Mouse (Mus musculus) heart, embryonic 14.5 days (tissue): ENCODE data around the gene Mvb12a. TPM values are rescaled to one million over a fixed set of nuclear protein-coding genes. Genes with fewer than 3 reads are reported as not detected.
"Not testable (repeated sequence)": the region's sequence is repeated elsewhere in the genome, so short reads cannot be mapped to it uniquely, and the experiment has no call there.

Experiments
- ATAC-seq: fragments of 200-750 bp; cut with Nextera tagmentation; 2 replicates; pipeline ENCODE4 v1.8.0; 2017; ENCODE audit warnings: low read depth, moderate TSS enrichment; ENCODE audit not compliant: insufficient number of reproducible peaks, insufficient read depth, low FRiP score
- H3K27ac ChIP-seq, 2 experiments: fragments of 200-500 bp in 1 of 2; fragments of 300-500 bp in 1 of 2; sonication (generic) in 1 of 2; replicated peaks in 1 of 2; 2 replicates each; pipeline ENCODE4 v1.5.1; 2012 to 2014; ENCODE audit warnings: low read depth in 2 of 2, low read length in 2 of 2, control low read depth in 1 of 2, mild to moderate bottlenecking in 1 of 2, mixed read lengths in 1 of 2; ENCODE audit not compliant: control insufficient read depth in 1 of 2, insufficient read depth in 1 of 2
- H3K27me3 ChIP-seq: fragments of 300-500 bp; sonication (generic); 2 replicates; pipeline ENCODE4 v1.6.1; 2014; ENCODE audit warnings: mild to moderate bottlenecking, low read length, control low read depth; ENCODE audit not compliant: control insufficient read depth, insufficient read depth
- H3K36me3 ChIP-seq: fragments of 300-500 bp; sonication (generic); 2 replicates; pipeline ENCODE4 v1.6.1; 2014; ENCODE audit warnings: mild to moderate bottlenecking, control low read depth, low read length, mixed read lengths; ENCODE audit not compliant: control insufficient read depth, insufficient read depth
- H3K4me1 ChIP-seq, 2 experiments: fragments of 200-500 bp in 1 of 2; fragments of 300-500 bp in 1 of 2; sonication (generic) in 1 of 2; 2 replicates each; pipeline ENCODE4 v1.6.1; 2012 to 2014; ENCODE audit warnings: low read length in 2 of 2, control low read depth in 1 of 2, mixed read lengths in 1 of 2; ENCODE audit not compliant: control insufficient read depth in 2 of 2, insufficient read depth in 2 of 2
- H3K4me2 ChIP-seq: fragments of 300-500 bp; sonication (generic); 2 replicates; pipeline ENCODE4 v1.6.1; 2014; ENCODE audit warnings: mild to moderate bottlenecking, low read length
- H3K4me3 ChIP-seq, 2 experiments: fragments of 200-500 bp in 1 of 2; fragments of 300-500 bp in 1 of 2; sonication (generic) in 1 of 2; 2 replicates each; pipeline ENCODE4 v1.5.1; 2012 to 2014; ENCODE audit warnings: low read length in 2 of 2, mild to moderate bottlenecking in 2 of 2, control low read depth in 1 of 2, low read depth in 1 of 2, moderate library complexity in 1 of 2; ENCODE audit not compliant: control insufficient read depth in 1 of 2, insufficient read depth in 1 of 2
- H3K9ac ChIP-seq: fragments of 300-500 bp; sonication (generic); 2 replicates; pipeline ENCODE4 v1.6.1; 2014; ENCODE audit warnings: mild to moderate bottlenecking, low read length
- H3K9me3 ChIP-seq: fragments of 300-500 bp; sonication (generic); 2 replicates; pipeline ENCODE4 v1.6.1; 2016; ENCODE audit warnings: low read length, control low read depth; ENCODE audit not compliant: control insufficient read depth
- WGBS: fragments of 180-500 bp; shearing (Covaris S2); extraction: QIAGEN DNeasy Blood & Tissue Kit; methylation state at CpG from one replicate; pipeline ENCODE4 v1.1.7; 2014; 5-methylcytosine and 5-hydroxymethylcytosine counted together
- polyA plus RNA-seq: library from polyadenylated mRNA; unstranded; fragments of >200 nt; fragmentation: Nextera tagmentation; extraction: Ambion mirVana; gene quantifications from 2 replicates; pipeline ENCODE4 v1.2.1, GENCODE M21; 2014

Mvb12a gene
- polyA plus RNA-seq, 1 experiment from 2014 or later = 64.0 TPM

- no peak overlapping the region for H3K9ac ChIP-seq
- H3K4me2 ChIP-seq = no peak overlapping the region
- WGBS = 74% methylated on average over 5 of the region's 5 CpGs
- no peak overlapping the region for H3K4me3 ChIP-seq
- peaks cover 11% of the 10 kb centered on the region for H3K27me3 ChIP-seq
- ATAC-seq = no peak
- H3K36me3 ChIP-seq = no peaks in the 10 kb centered on the region
- H3K4me1 ChIP-seq = peaks cover 0 to 6% of the 10 kb centered on the region in 2 experiments; a peak in 1 of 4 replicates
- no peak overlapping the region for H3K27ac ChIP-seq
- H3K9me3 ChIP-seq = no peaks in the 10 kb centered on the region
These were observed 27.7 kb upstream of the Mvb12a start for GRCm38 (mm10) chr8:71515043-71515442.

GRCm38 (mm10) chr8:71516786-71517185 is 25.9 kb upstream of the Mvb12a start:
- H3K9me3 ChIP-seq = no peaks in the 10 kb centered on the region
- H3K27ac ChIP-seq = no peak overlapping the region
- no peak overlapping the region for H3K4me2 ChIP-seq
- no peaks in the 10 kb centered on the region for H3K36me3 ChIP-seq
- no peaks in the 10 kb centered on the region; the same call in 1 of the 2 replicates for H3K27me3 ChIP-seq
- ATAC-seq = no peak
- peaks cover 0 to 5% of the 10 kb centered on the region in 2 experiments; a peak in 1 of 4 replicates for H3K4me1 ChIP-seq
- H3K9ac ChIP-seq = no peak overlapping the region
- 20% methylated on average over 6 of the region's 6 CpGs for WGBS
- no peak overlapping the region for H3K4me3 ChIP-seq

GRCm38 (mm10) chr8:71519037-71519825 is 23.5 kb upstream of the Mvb12a start:
- H3K4me1 ChIP-seq, H3K4me3 ChIP-seq, H3K36me3 ChIP-seq, H3K9ac ChIP-seq, H3K27me3 ChIP-seq, H3K27ac ChIP-seq, ATAC-seq, H3K4me2 ChIP-seq, H3K9me3 ChIP-seq: not testable (repeated sequence)
- WGBS = 36% methylated on average over 9 of the region's 10 CpGs

GRCm38 (mm10) chr8:71521634-71522033 is 21.1 kb upstream of the Mvb12a start:
- WGBS = 4% methylated on average over 17 of the region's 17 CpGs
- no peak overlapping the region for H3K4me2 ChIP-seq
- H3K4me1 ChIP-seq = peaks cover 13 to 14% of the 10 kb centered on the region in 2 experiments
- no peak overlapping the region for H3K27ac ChIP-seq
- no peaks in the 10 kb centered on the region for H3K36me3 ChIP-seq
- H3K9ac ChIP-seq = no peak overlapping the region
- H3K4me3 ChIP-seq = no peak overlapping the region
- peak; percentile 60 for ATAC-seq
- H3K27me3 ChIP-seq = no peaks in the 10 kb centered on the region
- H3K9me3 ChIP-seq = no peaks in the 10 kb centered on the region

GRCm38 (mm10) chr8:71525226-71526050 is 17.3 kb upstream of the Mvb12a start, which contains the start of gene Ccdc194:
Ccdc194 (minus strand) TSS chr8:71525711.
- H3K36me3 ChIP-seq = no peaks in the 10 kb centered on the region
- WGBS = 14% methylated on average over 46 of the region's 46 CpGs
- peak within 1 kb of the TSS; percentile 3 to 6; a peak in 2 of 4 replicates for H3K4me3 ChIP-seq
- peaks cover 28 to 29% of the 10 kb centered on the region in 2 experiments for H3K4me1 ChIP-seq
- H3K27ac ChIP-seq = peak within 1 kb of the TSS; percentile 88 to 95
- H3K27me3 ChIP-seq = no peaks in the 10 kb centered on the region
- ATAC-seq = no peak
- peak within 1 kb of the TSS; percentile 51 for H3K4me2 ChIP-seq
- H3K9ac ChIP-seq = peak within 1 kb of the TSS; percentile 46
- no peaks in the 10 kb centered on the region for H3K9me3 ChIP-seq

GRCm38 (mm10) chr8:71526272-71526671 is 16.4 kb upstream of the Mvb12a start:
- H3K27ac ChIP-seq = peak overlapping the region; percentile 88 to 95
- WGBS = 12% methylated on average over 6 of the region's 6 CpGs
- H3K4me2 ChIP-seq = 0 out of 2 replicates have a peak overlapping the region, but pooled peaks have one; percentile 1
- H3K27me3 ChIP-seq = no peaks in the 10 kb centered on the region
- no peak overlapping the region for H3K9ac ChIP-seq
- peaks cover 28 to 29% of the 10 kb centered on the region in 2 experiments for H3K4me1 ChIP-seq
- ATAC-seq = peak; percentile 61
- no peaks in the 10 kb centered on the region for H3K36me3 ChIP-seq
- no peaks in the 10 kb centered on the region for H3K9me3 ChIP-seq
- no peak overlapping the region for H3K4me3 ChIP-seq

- 22% methylated on average over 3 of the region's 3 CpGs for WGBS
- no peak overlapping the region; the same call in 1 of the 2 replicates for H3K9ac ChIP-seq
- peak overlapping the region; percentile 88 to 95 for H3K27ac ChIP-seq
- H3K27me3 ChIP-seq = no peaks in the 10 kb centered on the region
- 0 out of 2 replicates have a peak overlapping the region, but pooled peaks have one; percentile 13 for H3K4me2 ChIP-seq
- no peak overlapping the region for H3K4me3 ChIP-seq
- ATAC-seq = no peak
- H3K9me3 ChIP-seq = no peaks in the 10 kb centered on the region
- H3K36me3 ChIP-seq = no peaks in the 10 kb centered on the region
- H3K4me1 ChIP-seq = peaks cover 28 to 29% of the 10 kb centered on the region in 2 experiments
These were observed 15.4 kb upstream of the Mvb12a start for GRCm38 (mm10) chr8:71527162-71527870.
